Comparison of ENCODE assay signal across 18 mouse cellular contexts in the genomic region with DNA sequence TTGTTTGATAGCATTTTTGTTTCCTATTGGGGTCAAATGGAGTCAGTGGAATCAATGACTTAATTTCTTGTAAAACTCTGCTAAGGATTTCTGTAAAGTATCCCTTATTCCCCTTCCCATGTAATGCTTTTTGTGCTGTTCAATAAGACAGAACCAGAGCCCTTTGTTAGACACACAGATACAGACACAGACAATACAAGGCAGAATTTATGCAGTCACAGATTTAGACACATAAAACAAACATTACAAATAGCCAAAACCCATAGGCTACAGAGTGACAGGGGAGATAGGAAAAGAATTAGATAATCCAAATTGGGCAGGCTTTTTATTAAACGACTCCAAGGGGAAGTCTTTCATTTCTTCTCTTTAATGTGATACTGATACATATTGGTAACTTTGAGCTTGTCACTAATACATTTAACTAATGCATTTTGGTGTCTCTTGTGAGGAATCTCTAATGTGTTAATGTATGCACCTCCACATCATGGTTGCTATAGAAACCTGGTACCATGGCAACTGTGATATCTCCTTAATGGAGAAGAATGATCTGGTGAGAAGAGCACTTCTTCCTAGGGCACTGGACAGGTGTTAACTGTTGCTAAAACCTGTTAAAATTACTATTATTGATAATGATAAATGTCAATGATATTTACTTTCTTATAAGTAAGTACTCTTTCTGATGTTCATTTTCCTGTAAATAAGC. TPM values are rescaled to one million over a fixed set of nuclear protein-coding genes. Genes with fewer than 3 reads are reported as not detected.
A peak's percentile ranks its signal among the peaks of the same experiment; 100 is the strongest.
DNase-seq lines count a peak whose midpoint lies in the region; ATAC-seq and TF ChIP-seq lines count a peak whose summit lies in the region.
"Had no signal": no experiment of that assay in that cellular context is flagged by ENCODE, and none has a peak within 500 bp of the region (broad histone marks: within the 10 kb centered on the region; RNA-seq: fewer than 3 reads in every experiment).

No protein-coding gene starts in this region.

- DNase-seq in midbrain, embryonic 11.5 days (ENCODE audit: low spot score, missing footprints): no peak
- DNase-seq in midbrain, embryonic 10.5 days (ENCODE audit: low spot score): no peak
- DNase-seq in forebrain, postnatal 0 days: peak; percentile 61
- DNase-seq in thymus, postnatal 25 days: no peak
- DNase-seq in ovary, postnatal 36 days (ENCODE audit: low spot score): no peak
- DNase-seq in limb, embryonic 10.5 days (ENCODE audit: low spot score): no peak
- DNase-seq: adrenal gland, adult 8-10 months; cerebellum, adult 18-20 months; cerebellum, postnatal 36 days; liver, embryonic 13.5 days; thymus, postnatal 36 days had no signal

- no peaks in the 10 kb centered on the region for H3K4me1 ChIP-seq in midbrain, embryonic 11.5 days (ENCODE audit: control insufficient read depth, insufficient read depth, low read length)
- H3K4me1 ChIP-seq in midbrain, embryonic 10.5 days: no peaks in the 10 kb centered on the region
- H3K4me1 ChIP-seq in forebrain, postnatal 0 days (ENCODE audit: insufficient read depth): peaks cover 4% of the 10 kb centered on the region; the same call in 1 of the 2 replicates
- peaks cover 7% of the 10 kb centered on the region for H3K4me1 ChIP-seq in midbrain, embryonic 13.5 days (replicated peaks)
- H3K4me1 ChIP-seq in limb, embryonic 10.5 days: no peaks in the 10 kb centered on the region
- H3K4me1 ChIP-seq: embryonic facial prominence, embryonic 10.5 days; intestine, embryonic 15.5 days; liver, embryonic 13.5 days had no signal

- WGBS in midbrain, embryonic 11.5 days: 66% methylated on average over 1 of the region's 1 CpGs
- WGBS in midbrain, embryonic 10.5 days: 82% methylated on average over 1 of the region's 1 CpGs
- WGBS in forebrain, postnatal 0 days: 63% methylated on average over 1 of the region's 1 CpGs
- WGBS in midbrain, embryonic 13.5 days: 61% methylated on average over 1 of the region's 1 CpGs
- 85% methylated on average over 1 of the region's 1 CpGs for WGBS in limb, embryonic 10.5 days

- H3K4me3 ChIP-seq in midbrain, embryonic 11.5 days (ENCODE audit: low read depth, low read length): no peak overlapping the region
- no peak overlapping the region for H3K4me3 ChIP-seq in midbrain, embryonic 10.5 days
- H3K4me3 ChIP-seq in forebrain, postnatal 0 days (ENCODE audit: low read depth, low read length): no peak overlapping the region
- no peak overlapping the region for H3K4me3 ChIP-seq in midbrain, embryonic 13.5 days (replicated peaks)
- no peak overlapping the region for H3K4me3 ChIP-seq in limb, embryonic 10.5 days
- H3K4me3 ChIP-seq: embryonic facial prominence, embryonic 10.5 days; heart, embryonic 12.5 days; intestine, embryonic 15.5 days; liver, embryonic 13.5 days; lung, embryonic 15.5 days had no signal

- H3K27me3 ChIP-seq in midbrain, embryonic 11.5 days (ENCODE audit: control insufficient read depth, insufficient read depth, low read length): no peaks in the 10 kb centered on the region
- peaks cover 4% of the 10 kb centered on the region; the same call in 1 of the 2 replicates for H3K27me3 ChIP-seq in midbrain, embryonic 10.5 days (ENCODE audit: low read depth, poor library complexity, severe bottlenecking)
- H3K27me3 ChIP-seq in forebrain, postnatal 0 days (ENCODE audit: insufficient read depth, low read length): no peaks in the 10 kb centered on the region
- H3K27me3 ChIP-seq in midbrain, embryonic 13.5 days: no peaks in the 10 kb centered on the region
- H3K27me3 ChIP-seq in limb, embryonic 10.5 days (ENCODE audit: low read depth, poor library complexity, severe bottlenecking): no peaks in the 10 kb centered on the region; the same call in 1 of the 2 replicates
- H3K27me3 ChIP-seq: heart, embryonic 12.5 days; intestine, embryonic 15.5 days; liver, embryonic 13.5 days; lung, embryonic 15.5 days had no signal

- peak; percentile 77; the same call in 1 of the 2 replicates for ATAC-seq in midbrain, embryonic 11.5 days (ENCODE audit: low FRiP score)
- peak; percentile 84 for ATAC-seq in forebrain, postnatal 0 days
- ATAC-seq in midbrain, embryonic 13.5 days: peak; percentile 89
- ATAC-seq: intestine, embryonic 15.5 days had no signal

- no peak overlapping the region for H3K9ac ChIP-seq in midbrain, embryonic 11.5 days (ENCODE audit: low read length)
- no peak overlapping the region for H3K9ac ChIP-seq in forebrain, postnatal 0 days
- H3K9ac ChIP-seq in midbrain, embryonic 13.5 days (replicated peaks): no peak overlapping the region
- H3K9ac ChIP-seq: heart, embryonic 12.5 days; intestine, embryonic 15.5 days; liver, embryonic 13.5 days; lung, embryonic 15.5 days had no signal

- no peaks in the 10 kb centered on the region for H3K9me3 ChIP-seq in midbrain, embryonic 11.5 days (ENCODE audit: control insufficient read depth, low read length)
- H3K9me3 ChIP-seq in midbrain, embryonic 10.5 days (replicated peaks): no peaks in the 10 kb centered on the region
- no peaks in the 10 kb centered on the region for H3K9me3 ChIP-seq in forebrain, postnatal 0 days (ENCODE audit: low read length)
- no peaks in the 10 kb centered on the region for H3K9me3 ChIP-seq in midbrain, embryonic 13.5 days
- no peaks in the 10 kb centered on the region for H3K9me3 ChIP-seq in limb, embryonic 10.5 days (replicated peaks)
- H3K9me3 ChIP-seq: embryonic facial prominence, embryonic 10.5 days; heart, embryonic 12.5 days; intestine, embryonic 15.5 days; liver, embryonic 13.5 days; lung, embryonic 15.5 days had no signal

- no peak overlapping the region for H3K27ac ChIP-seq in midbrain, embryonic 11.5 days (ENCODE audit: low read depth, low read length)
- H3K27ac ChIP-seq in midbrain, embryonic 10.5 days (replicated peaks): no peak overlapping the region
- H3K27ac ChIP-seq in forebrain, postnatal 0 days (ENCODE audit: low read depth, low read length): no peak overlapping the region; the same call in 1 of the 2 replicates
- peak overlapping the region; percentile 90 for H3K27ac ChIP-seq in midbrain, embryonic 13.5 days
- H3K27ac ChIP-seq in limb, embryonic 10.5 days: no peak overlapping the region
- H3K27ac ChIP-seq: embryonic facial prominence, embryonic 10.5 days; intestine, embryonic 15.5 days; liver, embryonic 13.5 days; lung, embryonic 15.5 days; macrophage had no signal

- TF ChIP-seq CTCF in forebrain, postnatal 0 days (IDR thresholded peaks at IDR 0.05; ENCODE audit: low read depth): no peak

- H3K4me2 ChIP-seq in midbrain, embryonic 11.5 days: no peak overlapping the region
- H3K4me2 ChIP-seq in forebrain, postnatal 0 days (ENCODE audit: low read depth): no peak overlapping the region
- no peak overlapping the region for H3K4me2 ChIP-seq in midbrain, embryonic 13.5 days (replicated peaks)
- H3K4me2 ChIP-seq: heart, embryonic 12.5 days; intestine, embryonic 15.5 days; liver, embryonic 13.5 days; lung, embryonic 15.5 days had no signal

- H3K36me3 ChIP-seq in midbrain, embryonic 11.5 days (ENCODE audit: control insufficient read depth, insufficient read depth, low read length): no peaks in the 10 kb centered on the region
- H3K36me3 ChIP-seq in midbrain, embryonic 10.5 days: no peaks in the 10 kb centered on the region
- no peaks in the 10 kb centered on the region for H3K36me3 ChIP-seq in forebrain, postnatal 0 days (ENCODE audit: insufficient read depth)
- no peaks in the 10 kb centered on the region for H3K36me3 ChIP-seq in midbrain, embryonic 13.5 days
- H3K36me3 ChIP-seq in limb, embryonic 10.5 days: no peaks in the 10 kb centered on the region
- H3K36me3 ChIP-seq: embryonic facial prominence, embryonic 10.5 days; heart, embryonic 12.5 days; intestine, embryonic 15.5 days; liver, embryonic 13.5 days; lung, embryonic 15.5 days had no signal

RNA-seq across cellular contexts. Expression of a gene that starts 36.5 kb away (rescaled TPM):
- 152 and 164 TPM in 2 replicates for polyA plus RNA-seq in midbrain, embryonic 11.5 days (2014; fragmentation: Nextera tagmentation; extraction: Ambion mirVana)
- polyA plus RNA-seq in midbrain, embryonic 10.5 days (2016; fragmentation: Nextera tagmentation; extraction: Ambion mirVana): 117 TPM in 2 replicates
- 179 and 211 TPM in 2 replicates for total RNA-seq in forebrain, postnatal 0 days (2014; rRNA removed)
- 235 and 280 TPM in 2 replicates for polyA plus RNA-seq in forebrain, postnatal 0 days (2015; fragmentation: Nextera tagmentation; extraction: Ambion mirVana)
- 243 and 276 TPM in 2 replicates for polyA plus RNA-seq in midbrain, embryonic 13.5 days (2015; fragmentation: Nextera tagmentation; extraction: Ambion mirVana)
- 91.6 and 92.4 TPM in 2 replicates for polyA plus RNA-seq in limb, embryonic 10.5 days (2016; fragmentation: Nextera tagmentation; extraction: Ambion mirVana)
- total RNA-seq: monocyte, adult 5-6 weeks had no signal
- polyA plus RNA-seq: macrophage had no signal
